Mouse (Mus musculus) heart, adult 2 months (tissue): ENCODE data around the gene Efcc1.
"Not testable (repeated sequence)": the region's sequence is repeated elsewhere in the genome, so short reads cannot be mapped to it uniquely, and the experiment has no call there.

Source experiments
- CTCF ChIP-seq: fragments of 200-600 bp; IDR thresholded peaks from 2 replicates; pipeline ENCODE4 v1.8.1; 2022; ENCODE audit warnings: antibody characterized with exemption, mild to moderate bottlenecking, moderate library complexity
- EP300 ChIP-seq: fragments of 200-500 bp; IDR thresholded peaks from 2 replicates; pipeline ENCODE4 v1.6.1; 2011; ENCODE audit warnings: low read depth, low read length, control low read depth; ENCODE audit not compliant: insufficient read depth

- not testable (repeated sequence) for TF ChIP-seq CTCF, EP300
Measured at GRCm38 (mm10) chr6:87764296-87764695, 33.6 kb downstream of the Efcc1 start.
